ENCODE assay signal across 24 mouse cellular contexts in genomic region chr6:29286870-29287269, GRCm38 (mm10). TPM values are rescaled to one million over a fixed set of nuclear protein-coding genes. Genes with fewer than 3 reads are reported as not detected.
"Had no signal": no experiment of that assay in that cellular context is flagged by ENCODE, and none has a peak within 500 bp of the region (broad histone marks: within the 10 kb centered on the region; RNA-seq: fewer than 3 reads in every experiment).

No protein-coding gene starts in this region.

- DNase-seq: kidney, adult 8-10 months; kidney, postnatal 36 days; layer of hippocampus, postnatal 36 days; liver, postnatal 0 days; lung, embryonic 14.5 days; retina, postnatal 1 day had no signal

- ATAC-seq: intestine, postnatal 0 days; liver, postnatal 0 days; lung, postnatal 0 days; midbrain, embryonic 13.5 days; midbrain, embryonic 16.5 days had no signal

RNA-seq across cellular contexts. Expression of gene Fam71f2, which starts 7.5 kb away (rescaled TPM):
- total RNA-seq: layer of hippocampus, postnatal 10 days; liver, adult 2 months; neutrophil, adult 5-6 weeks had no signal
- polyA plus RNA-seq: intestine, postnatal 0 days; liver, adult 2 months; stomach, postnatal 0 days had no signal

RNA-seq across cellular contexts. Expression of gene Fam71f1, which starts 32.1 kb away (rescaled TPM):
- total RNA-seq: layer of hippocampus, adult 8-10 months; layer of hippocampus, postnatal 10 days; layer of hippocampus, postnatal 36 days; left cerebral cortex, adult 2 months; left cerebral cortex, postnatal 10 days; left cerebral cortex, postnatal 36 days; liver, adult 2 months; monocyte, adult 5-6 weeks; neutrophil, adult 5-6 weeks had no signal
- polyA plus RNA-seq: intestine, postnatal 0 days; liver, adult 2 months; liver, embryonic 14.5 days; liver, postnatal 0 days; lung, embryonic 14.5 days; lung, postnatal 0 days; midbrain, embryonic 10.5 days; midbrain, embryonic 13.5 days; midbrain, embryonic 16.5 days; neural tube, embryonic 12.5 days; small intestine, adult 2 months; stomach, embryonic 14.5 days; stomach, postnatal 0 days had no signal
